Mouse (Mus musculus) ES-Bruce4 (cell line): ENCODE measurements around the gene Rhd.

ENCODE experiments used
- CTCF ChIP-seq: IDR thresholded peaks from one replicate; pipeline ENCODE4 v1.8.1; 2011; ENCODE audit warnings: low read depth, low read length
- POLR2A ChIP-seq: IDR thresholded peaks from one replicate; pipeline ENCODE4 v1.8.1; 2011; ENCODE audit warnings: low read length; ENCODE audit not compliant: insufficient read depth

DNA sequence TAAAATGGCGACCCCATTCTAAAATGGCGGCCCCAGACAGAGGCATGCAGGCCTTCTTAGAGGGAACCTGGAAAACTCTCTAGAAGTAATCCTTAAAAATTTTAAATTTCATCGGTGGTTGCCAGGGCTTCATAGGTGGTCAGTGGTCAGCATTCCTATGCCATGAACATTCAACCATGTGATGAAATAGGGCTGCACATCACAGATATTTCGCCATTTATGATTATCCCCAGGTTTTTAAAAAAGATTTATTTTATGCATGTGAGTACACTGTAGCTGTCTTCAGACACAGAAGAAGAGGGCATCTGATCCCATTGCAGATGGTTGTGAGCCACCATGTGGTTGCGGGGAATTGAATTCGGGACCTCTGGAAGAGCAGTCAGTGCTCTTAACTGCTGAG lies 56.3 kb downstream of the Rhd start:
- TF ChIP-seq POLR2A (no peak), CTCF (no peak)
